Mouse (Mus musculus) embryonic facial prominence, embryonic 12.5 days (tissue): ENCODE results near the gene Aunip. TPM values are rescaled to one million over a fixed set of nuclear protein-coding genes. Genes with fewer than 3 reads are reported as not detected.

Source experiments
- ATAC-seq: fragments of 200-750 bp; cut with Nextera tagmentation; 2 replicates; pipeline ENCODE4 v1.8.0; 2017; ENCODE audit not compliant: insufficient number of reproducible peaks, insufficient read depth, low FRiP score, low TSS enrichment
- H3K27ac ChIP-seq: fragments of 300-500 bp; sonication (generic); 2 replicates; pipeline ENCODE4 v1.5.1; 2016; ENCODE audit warnings: mild to moderate bottlenecking
- H3K27me3 ChIP-seq: fragments of 300-500 bp; sonication (generic); 2 replicates; pipeline ENCODE4 v1.6.1; 2016; ENCODE audit warnings: mild to moderate bottlenecking, moderate library complexity
- H3K36me3 ChIP-seq: fragments of 300-500 bp; sonication (generic); 2 replicates; pipeline ENCODE4 v1.6.1; 2016; ENCODE audit warnings: mild to moderate bottlenecking
- H3K4me1 ChIP-seq: fragments of 300-500 bp; sonication (generic); 2 replicates; pipeline ENCODE4 v1.6.1; 2016
- H3K4me2 ChIP-seq: fragments of 300-500 bp; sonication (generic); replicated peaks from 2 replicates; pipeline ENCODE4 v1.6.1; 2016; ENCODE audit warnings: mild to moderate bottlenecking, moderate library complexity
- H3K4me3 ChIP-seq: fragments of 300-500 bp; sonication (generic); 2 replicates; pipeline ENCODE4 v1.5.1; 2016; ENCODE audit warnings: mild to moderate bottlenecking
- H3K9ac ChIP-seq: fragments of 300-500 bp; sonication (generic); 2 replicates; pipeline ENCODE4 v1.6.1; 2016; ENCODE audit warnings: mild to moderate bottlenecking, moderate library complexity
- H3K9me3 ChIP-seq: fragments of 300-500 bp; sonication (generic); 2 replicates; pipeline ENCODE4 v1.6.1; 2016; ENCODE audit warnings: mild to moderate bottlenecking, moderate library complexity
- WGBS: fragments of 180-500 bp; shearing (Covaris S2); methylation state at CpG from one replicate; pipeline ENCODE4 v1.1.7; 2016; 5-methylcytosine and 5-hydroxymethylcytosine counted together
- polyA plus RNA-seq: library from polyadenylated mRNA; unstranded; fragments of >200 nt; fragmentation: Nextera tagmentation; extraction: Ambion mirVana; gene quantifications from 2 replicates; pipeline ENCODE4 v1.2.1, GENCODE M21; 2016

The Aunip gene
- polyA plus RNA-seq, 1 experiment from 2014 or later, result 13.1 TPM

GRCm38 (mm10) chr4:134503686-134504357 is 7.0 kb upstream of the Aunip start:
- Histone ChIP-seq H3K4me3 (no peak overlapping the region), H3K27me3 (no peaks in the 10 kb centered on the region), H3K27ac (no peak overlapping the region), H3K36me3 (no peaks in the 10 kb centered on the region), H3K4me1 (no peaks in the 10 kb centered on the region), H3K9ac (no peak overlapping the region), H3K9me3 (no peaks in the 10 kb centered on the region), H3K4me2 (no peak overlapping the region)
- WGBS, result 73% methylated on average over 4 of the region's 4 CpGs
- ATAC-seq, result no peak

GRCm38 (mm10) chr4:134505303-134505789 is 5.5 kb upstream of the Aunip start:
- WGBS, result 78% methylated on average over 4 of the region's 4 CpGs
- Histone ChIP-seq H3K4me1 (no peaks in the 10 kb centered on the region), H3K4me3 (no peak overlapping the region), H3K36me3 (no peaks in the 10 kb centered on the region), H3K27me3 (no peaks in the 10 kb centered on the region), H3K4me2 (no peak overlapping the region), H3K9ac (no peak overlapping the region), H3K27ac (no peak overlapping the region), H3K9me3 (no peaks in the 10 kb centered on the region)
- no peak for ATAC-seq

GRCm38 (mm10) chr4:134505966-134506594 is 4.7 kb upstream of the Aunip start:
- peaks cover 4% of the 10 kb centered on the region; the same call in 1 of the 2 replicates for H3K4me1 ChIP-seq
- H3K27me3 ChIP-seq, result no peaks in the 10 kb centered on the region
- H3K9ac ChIP-seq, result no peak overlapping the region
- no peaks in the 10 kb centered on the region for H3K36me3 ChIP-seq
- no peaks in the 10 kb centered on the region for H3K9me3 ChIP-seq
- no peak for ATAC-seq
- 81% methylated on average over 4 of the region's 4 CpGs for WGBS
- no peak overlapping the region for H3K4me2 ChIP-seq
- no peak overlapping the region for H3K27ac ChIP-seq
- H3K4me3 ChIP-seq, result no peak overlapping the region

- Histone ChIP-seq H3K36me3 (no peaks in the 10 kb centered on the region), H3K4me1 (peaks cover 10% of the 10 kb centered on the region), H3K27ac (no peak overlapping the region), H3K9me3 (no peaks in the 10 kb centered on the region), H3K27me3 (no peaks in the 10 kb centered on the region), H3K4me2 (no peak overlapping the region), H3K9ac (no peak overlapping the region), H3K4me3 (no peak overlapping the region)
- ATAC-seq, result no peak
- 89% methylated on average over 19 of the region's 19 CpGs for WGBS
Observed at GRCm38 (mm10) chr4:134506713-134507112, 4.1 kb upstream of the Aunip start.

- Histone ChIP-seq H3K27me3 (no peaks in the 10 kb centered on the region), H3K4me2 (peak overlapping the region; percentile 90; the same call in 1 of the 2 replicates), H3K9me3 (no peaks in the 10 kb centered on the region), H3K36me3 (no peaks in the 10 kb centered on the region), H3K4me1 (peaks cover 19% of the 10 kb centered on the region), H3K9ac (no peak overlapping the region), H3K4me3 (no peak overlapping the region), H3K27ac (no peak overlapping the region)
- ATAC-seq, result peak; percentile 8; the same call in 1 of the 2 replicates
- 78% methylated on average over 4 of the region's 4 CpGs for WGBS
Observed at GRCm38 (mm10) chr4:134510396-134510795, 403 bp upstream of the Aunip start.

GRCm38 (mm10) chr4:134511730-134512129 is 931 bp downstream of the Aunip start:
- H3K9ac ChIP-seq, result peak overlapping the region; percentile 67
- peak overlapping the region; percentile 90 for H3K4me2 ChIP-seq
- WGBS, result 75% methylated on average over 6 of the region's 6 CpGs
- no peak overlapping the region for H3K27ac ChIP-seq
- H3K36me3 ChIP-seq, result no peaks in the 10 kb centered on the region
- no peak for ATAC-seq
- no peaks in the 10 kb centered on the region for H3K27me3 ChIP-seq
- H3K9me3 ChIP-seq, result no peaks in the 10 kb centered on the region
- peak overlapping the region; percentile 60 for H3K4me3 ChIP-seq
- peaks cover 19% of the 10 kb centered on the region for H3K4me1 ChIP-seq

- Histone ChIP-seq H3K9me3 (no peaks in the 10 kb centered on the region), H3K4me3 (0 out of 2 replicates have a peak overlapping the region, but pooled peaks have one; percentile 13), H3K27me3 (no peaks in the 10 kb centered on the region), H3K27ac (no peak overlapping the region), H3K4me2 (peak overlapping the region; percentile 42), H3K9ac (no peak overlapping the region), H3K36me3 (no peaks in the 10 kb centered on the region), H3K4me1 (peaks cover 19% of the 10 kb centered on the region)
- 0 out of 2 replicates have a peak, but pooled peaks have one; percentile 18 for ATAC-seq
- 33% methylated on average over 15 of the region's 15 CpGs for WGBS
Observed at GRCm38 (mm10) chr4:134512798-134513197, 2.0 kb downstream of the Aunip start.

GRCm38 (mm10) chr4:134514309-134514930 is 3.6 kb downstream of the Aunip start:
- Histone ChIP-seq H3K27me3 (no peaks in the 10 kb centered on the region), H3K4me3 (no peak overlapping the region), H3K27ac (no peak overlapping the region), H3K4me1 (peaks cover 19% of the 10 kb centered on the region), H3K9me3 (no peaks in the 10 kb centered on the region), H3K4me2 (no peak overlapping the region), H3K9ac (no peak overlapping the region), H3K36me3 (no peaks in the 10 kb centered on the region)
- ATAC-seq, result no peak
- 92% methylated on average over 11 of the region's 11 CpGs for WGBS

GRCm38 (mm10) chr4:134515614-134516013 is 4.8 kb downstream of the Aunip start:
- no peak overlapping the region for H3K4me3 ChIP-seq
- no peaks in the 10 kb centered on the region for H3K36me3 ChIP-seq
- peaks cover 19% of the 10 kb centered on the region for H3K4me1 ChIP-seq
- WGBS, result 81% methylated on average over 7 of the region's 7 CpGs
- ATAC-seq, result no peak
- no peak overlapping the region for H3K9ac ChIP-seq
- H3K9me3 ChIP-seq, result no peaks in the 10 kb centered on the region
- no peaks in the 10 kb centered on the region for H3K27me3 ChIP-seq
- H3K27ac ChIP-seq, result no peak overlapping the region
- H3K4me2 ChIP-seq, result no peak overlapping the region

GRCm38 (mm10) chr4:134516981-134517380 is 6.2 kb downstream of the Aunip start:
- Histone ChIP-seq H3K4me3 (no peak overlapping the region), H3K27me3 (no peaks in the 10 kb centered on the region), H3K9me3 (no peaks in the 10 kb centered on the region), H3K4me2 (no peak overlapping the region), H3K36me3 (peaks cover 10% of the 10 kb centered on the region; the same call in 1 of the 2 replicates), H3K9ac (no peak overlapping the region), H3K27ac (no peak overlapping the region), H3K4me1 (peaks cover 6% of the 10 kb centered on the region)
- WGBS, result 79% methylated on average over 8 of the region's 8 CpGs
- ATAC-seq, result no peak

- no peaks in the 10 kb centered on the region for H3K9me3 ChIP-seq
- ATAC-seq, result no peak
- no peaks in the 10 kb centered on the region for H3K27me3 ChIP-seq
- H3K4me3 ChIP-seq, result no peak overlapping the region
- 89% methylated on average over 10 of the region's 10 CpGs for WGBS
- H3K9ac ChIP-seq, result no peak overlapping the region
- no peak overlapping the region for H3K27ac ChIP-seq
- H3K4me1 ChIP-seq, result peaks cover 2% of the 10 kb centered on the region; the same call in 1 of the 2 replicates
- no peak overlapping the region for H3K4me2 ChIP-seq
- peaks cover 11% of the 10 kb centered on the region; the same call in 1 of the 2 replicates for H3K36me3 ChIP-seq
Observed at GRCm38 (mm10) chr4:134517719-134518118, 6.9 kb downstream of the Aunip start.
